Mouse (Mus musculus) embryonic facial prominence, embryonic 12.5 days (tissue): Measurements from ENCODE around the gene Map2. TPM values are rescaled to one million over a fixed set of nuclear protein-coding genes. Genes with fewer than 3 reads are reported as not detected.

Source experiments
- ATAC-seq: fragments of 200-750 bp; cut with Nextera tagmentation; 2 replicates; pipeline ENCODE4 v1.8.0; 2017; ENCODE audit not compliant: insufficient number of reproducible peaks, insufficient read depth, low FRiP score, low TSS enrichment
- H3K27ac ChIP-seq: fragments of 300-500 bp; sonication (generic); 2 replicates; pipeline ENCODE4 v1.5.1; 2016; ENCODE audit warnings: mild to moderate bottlenecking
- H3K27me3 ChIP-seq: fragments of 300-500 bp; sonication (generic); 2 replicates; pipeline ENCODE4 v1.6.1; 2016; ENCODE audit warnings: mild to moderate bottlenecking, moderate library complexity
- H3K36me3 ChIP-seq: fragments of 300-500 bp; sonication (generic); 2 replicates; pipeline ENCODE4 v1.6.1; 2016; ENCODE audit warnings: mild to moderate bottlenecking
- H3K4me1 ChIP-seq: fragments of 300-500 bp; sonication (generic); 2 replicates; pipeline ENCODE4 v1.6.1; 2016
- H3K4me2 ChIP-seq: fragments of 300-500 bp; sonication (generic); replicated peaks from 2 replicates; pipeline ENCODE4 v1.6.1; 2016; ENCODE audit warnings: mild to moderate bottlenecking, moderate library complexity
- H3K4me3 ChIP-seq: fragments of 300-500 bp; sonication (generic); 2 replicates; pipeline ENCODE4 v1.5.1; 2016; ENCODE audit warnings: mild to moderate bottlenecking
- H3K9ac ChIP-seq: fragments of 300-500 bp; sonication (generic); 2 replicates; pipeline ENCODE4 v1.6.1; 2016; ENCODE audit warnings: mild to moderate bottlenecking, moderate library complexity
- H3K9me3 ChIP-seq: fragments of 300-500 bp; sonication (generic); 2 replicates; pipeline ENCODE4 v1.6.1; 2016; ENCODE audit warnings: mild to moderate bottlenecking, moderate library complexity
- WGBS: fragments of 180-500 bp; shearing (Covaris S2); methylation state at CpG from one replicate; pipeline ENCODE4 v1.1.7; 2016; 5-methylcytosine and 5-hydroxymethylcytosine counted together
- polyA plus RNA-seq: library from polyadenylated mRNA; unstranded; fragments of >200 nt; fragmentation: Nextera tagmentation; extraction: Ambion mirVana; gene quantifications from 2 replicates; pipeline ENCODE4 v1.2.1, GENCODE M21; 2016

Gene Map2
- polyA plus RNA-seq, 1 experiment from 2014 or later: 34.7 TPM

DNA sequence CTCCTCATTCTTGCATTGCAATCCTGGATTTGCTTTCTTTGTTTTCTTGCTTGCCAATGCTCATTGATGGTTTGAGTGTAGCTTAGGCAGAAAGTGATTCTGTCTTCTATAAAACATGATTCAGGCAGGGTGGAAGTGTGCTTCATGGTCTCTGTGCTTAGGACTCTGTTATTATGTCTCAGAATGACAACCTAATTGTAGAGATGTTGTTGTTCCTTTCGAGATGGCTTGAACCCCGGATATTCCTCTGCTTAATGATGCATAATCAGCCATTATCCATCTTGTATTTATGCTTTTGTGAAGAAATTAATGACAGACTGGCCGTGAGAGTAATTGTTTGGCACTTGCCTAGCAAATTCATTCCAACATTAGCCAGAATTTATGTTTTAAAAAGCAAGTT lies 31.8 kb downstream of the Map2 start:
- H3K4me2 ChIP-seq: no peak overlapping the region
- no peak overlapping the region for H3K27ac ChIP-seq
- no peaks in the 10 kb centered on the region for H3K36me3 ChIP-seq
- no peaks in the 10 kb centered on the region for H3K9me3 ChIP-seq
- no peaks in the 10 kb centered on the region for H3K27me3 ChIP-seq
- H3K4me1 ChIP-seq: no peaks in the 10 kb centered on the region
- ATAC-seq: no peak
- no peak overlapping the region for H3K4me3 ChIP-seq
- no peak overlapping the region for H3K9ac ChIP-seq
- 71% methylated on average over 3 of the region's 3 CpGs for WGBS

- Histone ChIP-seq H3K9ac (no peak overlapping the region), H3K27me3 (no peaks in the 10 kb centered on the region), H3K36me3 (no peaks in the 10 kb centered on the region), H3K27ac (no peak overlapping the region), H3K4me2 (no peak overlapping the region), H3K4me3 (no peak overlapping the region), H3K4me1 (no peaks in the 10 kb centered on the region), H3K9me3 (no peaks in the 10 kb centered on the region)
- 71% methylated on average over 7 of the region's 7 CpGs for WGBS
- ATAC-seq: no peak
These were observed 36.2 kb downstream of the Map2 start for GRCm38 (mm10) chr1:66211074-66211791.

GRCm38 (mm10) chr1:66221497-66221896 lies 46.4 kb downstream of the Map2 start:
- no peaks in the 10 kb centered on the region for H3K9me3 ChIP-seq
- H3K4me3 ChIP-seq: no peak overlapping the region
- no peak overlapping the region for H3K27ac ChIP-seq
- H3K4me2 ChIP-seq: no peak overlapping the region
- no peaks in the 10 kb centered on the region for H3K4me1 ChIP-seq
- H3K27me3 ChIP-seq: no peaks in the 10 kb centered on the region
- H3K36me3 ChIP-seq: no peaks in the 10 kb centered on the region
- no peak overlapping the region for H3K9ac ChIP-seq
- no peak for ATAC-seq
- WGBS: 69% methylated on average over 4 of the region's 4 CpGs

- Histone ChIP-seq H3K4me3 (no peak overlapping the region), H3K27ac (no peak overlapping the region), H3K27me3 (no peaks in the 10 kb centered on the region), H3K4me1 (no peaks in the 10 kb centered on the region), H3K4me2 (no peak overlapping the region), H3K36me3 (no peaks in the 10 kb centered on the region), H3K9ac (no peak overlapping the region), H3K9me3 (no peaks in the 10 kb centered on the region)
- no peak for ATAC-seq
- WGBS: 24% methylated on average over 1 of the region's 1 CpGs
These were observed 48.3 kb downstream of the Map2 start for GRCm38 (mm10) chr1:66223331-66223730.

GRCm38 (mm10) chr1:66226372-66227368 lies 51.6 kb downstream of the Map2 start:
- Histone ChIP-seq H3K4me3 (no peak overlapping the region), H3K36me3 (no peaks in the 10 kb centered on the region), H3K9ac (no peak overlapping the region), H3K27me3 (no peaks in the 10 kb centered on the region), H3K27ac (no peak overlapping the region), H3K4me2 (no peak overlapping the region), H3K4me1 (no peaks in the 10 kb centered on the region), H3K9me3 (no peaks in the 10 kb centered on the region)
- ATAC-seq: no peak
- WGBS: 67% methylated on average over 7 of the region's 7 CpGs

GRCm38 (mm10) chr1:66228205-66228604 lies 53.1 kb downstream of the Map2 start:
- no peak overlapping the region for H3K4me3 ChIP-seq
- no peak overlapping the region for H3K4me2 ChIP-seq
- 79% methylated on average over 3 of the region's 3 CpGs for WGBS
- ATAC-seq: no peak
- no peaks in the 10 kb centered on the region for H3K27me3 ChIP-seq
- no peak overlapping the region for H3K27ac ChIP-seq
- no peaks in the 10 kb centered on the region for H3K36me3 ChIP-seq
- H3K4me1 ChIP-seq: no peaks in the 10 kb centered on the region
- H3K9me3 ChIP-seq: no peaks in the 10 kb centered on the region
- H3K9ac ChIP-seq: no peak overlapping the region

DNA sequence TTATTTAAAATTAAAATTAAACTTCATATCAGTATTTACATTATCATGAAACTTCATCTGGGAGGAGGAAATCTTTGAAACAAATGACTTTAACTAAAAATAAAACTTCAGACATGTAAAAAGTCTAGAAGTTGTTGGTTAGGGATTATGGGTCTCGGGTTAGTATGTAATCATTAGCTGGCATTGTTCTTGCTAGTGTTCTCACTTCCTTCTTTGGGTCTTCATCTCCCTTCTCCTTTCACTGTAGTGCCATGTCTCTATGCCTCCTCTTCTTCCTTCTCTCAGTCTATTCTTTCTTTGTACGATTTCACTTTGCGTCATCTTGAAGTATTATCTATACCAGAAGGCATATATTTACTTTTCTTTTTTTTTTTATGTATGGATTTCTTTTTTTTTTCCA lies 55.3 kb downstream of the Map2 start:
- Histone ChIP-seq H3K4me3 (no peak overlapping the region), H3K36me3 (no peaks in the 10 kb centered on the region), H3K27ac (no peak overlapping the region), H3K9me3 (no peaks in the 10 kb centered on the region), H3K9ac (no peak overlapping the region), H3K4me2 (no peak overlapping the region), H3K4me1 (no peaks in the 10 kb centered on the region), H3K27me3 (no peaks in the 10 kb centered on the region)
- WGBS: 88% methylated on average over 3 of the region's 3 CpGs
- no peak for ATAC-seq

DNA sequence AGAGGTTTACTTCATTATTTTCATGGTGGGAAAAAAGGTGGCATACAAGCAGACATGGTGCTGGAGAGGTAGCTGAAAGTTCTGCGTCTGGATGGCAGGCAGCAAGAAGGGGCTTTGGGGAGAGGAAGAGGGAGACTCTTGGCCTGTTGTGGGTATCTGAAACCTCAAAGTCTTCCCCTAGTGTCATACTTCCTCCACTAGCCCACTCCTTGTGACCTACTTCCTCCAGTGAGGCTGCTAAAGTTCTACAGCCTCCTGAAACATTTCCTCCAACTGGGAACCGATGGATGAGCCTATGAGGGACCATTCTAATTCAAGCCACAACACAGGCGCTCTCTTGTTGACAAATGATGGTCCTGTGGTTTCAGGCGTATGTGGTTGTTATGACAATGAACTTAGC lies 56.9 kb downstream of the Map2 start:
- Histone ChIP-seq H3K36me3 (no peaks in the 10 kb centered on the region), H3K27ac (no peak overlapping the region), H3K4me3 (no peak overlapping the region), H3K9ac (no peak overlapping the region), H3K9me3 (no peaks in the 10 kb centered on the region), H3K4me1 (no peaks in the 10 kb centered on the region), H3K4me2 (no peak overlapping the region), H3K27me3 (no peaks in the 10 kb centered on the region)
- 88% methylated on average over 4 of the region's 4 CpGs for WGBS
- ATAC-seq: no peak

GRCm38 (mm10) chr1:66244910-66245309 lies 69.8 kb downstream of the Map2 start:
- no peaks in the 10 kb centered on the region for H3K27me3 ChIP-seq
- 42% methylated on average over 1 of the region's 1 CpGs for WGBS
- H3K4me3 ChIP-seq: no peak overlapping the region
- no peaks in the 10 kb centered on the region for H3K4me1 ChIP-seq
- ATAC-seq: no peak
- H3K9ac ChIP-seq: no peak overlapping the region
- H3K4me2 ChIP-seq: no peak overlapping the region
- H3K27ac ChIP-seq: no peak overlapping the region
- no peaks in the 10 kb centered on the region for H3K9me3 ChIP-seq
- no peaks in the 10 kb centered on the region for H3K36me3 ChIP-seq

DNA sequence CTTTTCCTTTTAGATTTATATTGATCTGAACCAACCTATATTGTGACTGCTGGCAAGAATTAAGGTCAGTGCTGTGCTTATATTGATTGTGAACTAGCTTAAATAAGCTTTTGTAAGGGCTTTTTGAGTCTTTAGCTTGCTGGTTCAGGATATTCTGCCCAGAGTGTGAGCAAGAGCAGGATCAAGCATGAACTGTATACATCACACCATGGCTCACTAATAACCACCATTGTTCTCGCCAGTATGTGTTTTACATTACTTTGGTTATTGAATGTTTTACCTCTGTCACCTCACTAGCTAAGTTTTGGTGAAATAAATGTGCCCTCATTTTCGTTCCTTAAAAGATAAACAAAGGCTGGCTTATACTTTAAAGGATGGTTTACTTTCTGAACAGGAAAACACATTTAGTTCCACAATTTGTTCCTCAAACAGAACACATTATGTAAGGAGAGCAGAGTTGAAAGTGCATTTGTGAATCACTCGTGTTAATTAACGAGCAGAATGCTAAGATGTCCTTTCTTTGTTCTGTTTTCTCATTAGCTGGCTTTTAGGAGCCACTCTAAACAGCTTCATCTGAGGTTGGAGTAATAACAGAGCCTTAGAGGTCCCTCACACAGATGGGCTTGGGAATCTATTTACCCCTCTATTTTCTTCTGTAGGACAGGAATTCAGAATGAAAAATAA lies 76.7 kb downstream of the Map2 start:
- ATAC-seq: no peak
- Histone ChIP-seq H3K36me3 (no peaks in the 10 kb centered on the region), H3K27ac (no peak overlapping the region), H3K4me1 (no peaks in the 10 kb centered on the region; the same call in 1 of the 2 replicates), H3K4me3 (no peak overlapping the region), H3K4me2 (no peak overlapping the region), H3K9ac (no peak overlapping the region), H3K27me3 (no peaks in the 10 kb centered on the region), H3K9me3 (no peaks in the 10 kb centered on the region)
- 45% methylated on average over 4 of the region's 4 CpGs for WGBS

GRCm38 (mm10) chr1:66252333-66252724 lies 77.3 kb downstream of the Map2 start:
- Histone ChIP-seq H3K4me2 (no peak overlapping the region), H3K9ac (no peak overlapping the region), H3K27me3 (no peaks in the 10 kb centered on the region), H3K27ac (no peak overlapping the region), H3K36me3 (no peaks in the 10 kb centered on the region), H3K9me3 (no peaks in the 10 kb centered on the region), H3K4me3 (no peak overlapping the region), H3K4me1 (no peaks in the 10 kb centered on the region; the same call in 1 of the 2 replicates)
- WGBS: 79% methylated on average over 8 of the region's 8 CpGs
- no peak for ATAC-seq
